Mouse (Mus musculus) ES-E14 (cell line): ENCODE measurements around the gene Cryl1. TPM values are rescaled to one million over a fixed set of nuclear protein-coding genes. Genes with fewer than 3 reads are reported as not detected.

Experiments
- DNase-seq: peaks from one replicate; pipeline ENCODE4 v3.0.0-alpha.2; 2013; ENCODE audit warnings: low read depth, low spot score
- H3K27ac ChIP-seq: 2 replicates; pipeline ENCODE4 v1.5.1; 2012; ENCODE audit warnings: low read depth, mild to moderate bottlenecking, low read length, moderate library complexity, mixed read lengths; ENCODE audit not compliant: poor library complexity, insufficient read depth, severe bottlenecking
- H3K36me3 ChIP-seq: 2 replicates; pipeline ENCODE4 v1.6.1; 2012; ENCODE audit warnings: mild to moderate bottlenecking, low read length, moderate library complexity, mixed read lengths; ENCODE audit not compliant: control insufficient read depth, poor library complexity, insufficient read depth, severe bottlenecking
- H3K4me1 ChIP-seq, 2 experiments: fragments of 150-350 bp in 1 of 2; sonication (generic) in 1 of 2; 2 replicates each; pipeline ENCODE4 v1.6.1; 2012; ENCODE audit warnings: low read length in 2 of 2, mild to moderate bottlenecking in 1 of 2, mixed read lengths in 1 of 2; ENCODE audit not compliant: control insufficient read depth in 2 of 2, insufficient read depth in 2 of 2, poor library complexity in 1 of 2
- H3K4me3 ChIP-seq, 2 experiments: fragments of 150-350 bp in 1 of 2; sonication (generic) in 1 of 2; 2 replicates each; pipeline ENCODE4 v1.5.1; 2012; ENCODE audit warnings: low read length in 2 of 2, low read depth in 1 of 2, mild to moderate bottlenecking in 1 of 2, mixed read lengths in 1 of 2; ENCODE audit not compliant: insufficient read depth in 1 of 2, poor library complexity in 1 of 2, severe bottlenecking in 1 of 2
- H3K9ac ChIP-seq: 2 replicates; pipeline ENCODE4 v1.6.1; 2012; ENCODE audit warnings: low read depth, mild to moderate bottlenecking, low read length, mixed read lengths; ENCODE audit not compliant: poor library complexity, insufficient read depth, severe bottlenecking
- H3K9me3 ChIP-seq: fragments of 150-350 bp; sonication (generic); 2 replicates; pipeline ENCODE4 v1.6.1; 2012; ENCODE audit warnings: low read depth, mild to moderate bottlenecking, low read length; ENCODE audit not compliant: control insufficient read depth, insufficient read depth
- CHD2 ChIP-seq: IDR thresholded peaks from 2 replicates; pipeline ENCODE4 v1.6.1; 2014; ENCODE audit warnings: mild to moderate bottlenecking, low read depth, low read length, inconsistent platforms
- HCFC1 ChIP-seq: IDR thresholded peaks from 2 replicates; pipeline ENCODE4 v1.6.1; 2012; ENCODE audit warnings: low read length, inconsistent platforms, borderline replicate concordance; ENCODE audit not compliant: insufficient read depth
- MAFK ChIP-seq: IDR thresholded peaks from 2 replicates; pipeline ENCODE4 v1.6.1; 2014; ENCODE audit warnings: mild to moderate bottlenecking, low read depth, low read length, inconsistent platforms; ENCODE audit not compliant: insufficient read depth
- ZC3H11A ChIP-seq: IDR thresholded peaks from 2 replicates; pipeline ENCODE4 v1.6.1; 2012; ENCODE audit warnings: low read depth, mild to moderate bottlenecking, inconsistent platforms, low read length, borderline replicate concordance
- ZNF384 ChIP-seq: IDR thresholded peaks from 2 replicates; pipeline ENCODE4 v1.6.1; 2012; ENCODE audit warnings: low read depth, low read length, inconsistent platforms
- in situ Hi-C, 2 experiments: fragments of 600-800 bp; cut with MboI; formaldehyde crosslinking; loops; one replicate each; pipeline ENCODE4 v1.15.1; 2025; ENCODE audit warnings: low sequenced_read_pairs in 2 of 2, inconsistent platforms in 1 of 2; ENCODE audit not compliant: unreplicated experiment in 2 of 2
- total RNA-seq: library from RNA; depleted of rRNA; stranded (reverse); fragments of 300-350 nt; gene quantifications from 2 replicates; pipeline ENCODE4 v1.2.3, GENCODE M21; 2012

Cryl1 gene
- total RNA-seq, 1 experiment, result 4.1 TPM

DNA sequence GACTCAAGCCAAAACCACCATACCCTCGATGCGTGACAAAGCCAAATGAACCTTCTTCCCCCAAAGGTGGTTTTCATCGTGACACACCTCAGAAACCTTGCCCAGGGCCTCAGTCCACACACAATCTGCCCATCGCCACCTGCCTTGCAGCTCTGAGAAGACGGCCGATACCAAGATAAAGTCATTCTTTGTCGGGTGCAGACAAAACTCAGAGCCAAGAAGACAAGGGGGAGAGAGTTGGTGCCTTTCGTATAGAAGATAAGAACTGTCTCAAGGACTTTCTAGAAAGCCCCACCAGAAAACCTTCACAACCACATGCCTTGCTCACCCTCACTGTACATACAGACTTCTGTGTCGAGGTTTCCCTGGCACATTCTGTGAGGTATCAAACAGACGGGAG lies 48.4 kb downstream of the Cryl1 start:
- H3K27ac ChIP-seq, result no peak overlapping the region
- TF ChIP-seq CHD2 (no peak), ZNF384 (no peak), ZC3H11A (no peak), MAFK (no peak), HCFC1 (no peak)
- in situ Hi-C loops, result loop anchor here in 1 of 2 experiments (25.0 kb wide), 1 partner anchor 238 kb away; the partner anchor contains the start of genes Gjb2 and Gm4491
- no peak overlapping the region for H3K4me3 ChIP-seq
- no peaks in the 10 kb centered on the region for H3K36me3 ChIP-seq
- no peaks in the 10 kb centered on the region for H3K9me3 ChIP-seq
- 0 out of 4 replicates have a peak, but pooled peaks cover 0 to 1% of the 10 kb centered on the region in 2 experiments for H3K4me1 ChIP-seq
- DNase-seq, result no peak
- no peak overlapping the region for H3K9ac ChIP-seq

DNA sequence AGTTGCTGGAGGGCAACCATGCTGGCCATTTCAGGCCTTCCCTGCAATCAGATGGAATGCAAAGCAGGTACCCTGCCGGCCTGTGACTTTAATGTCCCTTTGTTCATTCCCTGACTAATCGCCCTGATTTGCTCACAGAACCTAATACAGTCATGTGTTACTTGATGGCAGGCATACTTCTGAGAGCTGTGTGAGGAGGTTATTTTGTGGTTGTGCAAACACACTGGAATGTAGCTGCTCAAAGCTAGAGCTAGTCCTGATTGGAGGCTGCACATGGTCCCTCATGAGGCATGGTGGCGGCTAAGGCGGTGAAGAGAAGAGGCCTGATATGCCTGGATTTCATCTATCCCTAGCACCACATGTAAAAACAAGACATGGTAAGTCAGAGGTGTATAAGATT lies 50.2 kb downstream of the Cryl1 start:
- H3K27ac ChIP-seq, result no peak overlapping the region

DNA sequence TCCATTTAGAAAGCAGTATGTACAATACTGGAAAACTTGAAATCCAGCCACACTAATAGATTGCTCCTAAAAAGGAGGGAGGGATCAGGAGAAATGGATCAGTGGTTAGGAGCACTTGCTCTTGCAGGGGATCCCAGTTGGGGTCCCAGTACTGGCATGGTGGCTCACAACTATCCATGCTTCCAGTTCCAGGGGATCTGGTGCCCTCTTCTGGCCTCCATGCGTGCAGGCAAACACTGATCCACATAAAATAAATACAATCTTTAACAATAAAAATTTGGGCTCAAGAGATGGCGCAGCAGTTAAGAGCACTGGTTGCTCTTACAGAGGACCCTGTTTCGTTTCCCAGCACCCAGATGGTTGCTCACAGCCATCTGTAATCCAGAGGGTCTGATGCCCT lies 52.2 kb downstream of the Cryl1 start:
- Histone ChIP-seq H3K36me3 (no peaks in the 10 kb centered on the region), H3K27ac (no peak overlapping the region), H3K4me1 (peaks cover 4% of the 10 kb centered on the region in 2 experiments; a peak in 1 of 4 replicates), H3K9ac (no peak overlapping the region), H3K4me3 (no peak overlapping the region), H3K9me3 (no peaks in the 10 kb centered on the region)
- no peak for DNase-seq
- in situ Hi-C loops, result loop anchor here in 1 of 2 experiments (25.0 kb wide), 1 partner anchor 234 kb away; the partner anchor contains the start of genes Gjb2 and Gm4491
- TF ChIP-seq ZC3H11A (0 out of 2 replicates have a peak, but pooled peaks have one; percentile 24), HCFC1 (no peak)

More for the DNA sequence above, 50.2 kb downstream of the Cryl1 start:
- no peak for TF ChIP-seq HCFC1
- no peaks in the 10 kb centered on the region for H3K36me3 ChIP-seq
- no peak for DNase-seq
- in situ Hi-C loops, result loop anchor here in 1 of 2 experiments (25.0 kb wide), 1 partner anchor 236 kb away; the partner anchor contains the start of genes Gjb2 and Gm4491
- peaks cover 4% of the 10 kb centered on the region in 2 experiments; a peak in 1 of 4 replicates for H3K4me1 ChIP-seq
- no peaks in the 10 kb centered on the region for H3K9me3 ChIP-seq
- no peak overlapping the region for H3K9ac ChIP-seq
- no peak overlapping the region for H3K4me3 ChIP-seq

DNA sequence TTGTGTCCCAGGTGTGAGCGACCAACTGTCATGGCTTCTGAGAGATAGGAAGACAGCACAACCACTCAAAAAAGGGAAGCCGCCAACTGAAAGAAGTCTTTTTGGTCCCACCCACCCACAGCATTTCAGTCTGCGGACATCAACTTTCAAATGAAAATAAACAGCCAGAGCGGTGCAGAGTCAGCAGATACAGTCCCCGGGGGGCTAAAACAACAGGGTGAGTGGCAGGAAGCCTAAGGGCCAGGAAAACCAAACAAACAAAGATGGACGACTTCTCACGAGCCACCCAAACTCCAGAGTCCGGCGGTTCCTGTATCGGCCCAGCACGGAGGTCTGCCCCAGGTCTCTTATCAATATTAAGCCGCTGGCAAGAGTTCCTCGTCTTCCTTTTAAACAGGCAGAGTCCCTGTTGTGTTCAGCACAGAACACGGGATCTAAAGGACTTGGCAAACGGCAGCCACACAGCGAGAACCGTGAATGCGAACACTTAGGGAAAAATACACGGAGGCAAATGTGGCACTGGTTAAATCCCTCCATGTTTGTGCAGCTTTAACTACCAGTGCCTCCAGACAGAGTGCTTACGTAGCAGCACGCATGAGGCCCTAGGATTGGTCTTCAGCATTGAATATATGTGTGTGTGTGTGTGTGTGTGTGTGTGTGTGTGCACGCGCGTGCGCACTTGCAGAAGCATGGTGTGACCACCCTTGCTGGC lies 53.4 kb downstream of the Cryl1 start:
- DNase-seq, result no peak
- H3K27ac ChIP-seq, result no peak overlapping the region
- in situ Hi-C loops, result loop anchor here in 1 of 2 experiments (25.0 kb wide), 1 partner anchor 233 kb away; the partner anchor contains the start of genes Gjb2 and Gm4491
- 0 out of 2 replicates have a peak, but pooled peaks have one; percentile 33 for TF ChIP-seq MAFK
- no peak for TF ChIP-seq HCFC1
- no peak for TF ChIP-seq ZNF384
- H3K4me1 ChIP-seq, result peaks cover 4% of the 10 kb centered on the region in 2 experiments; a peak in 1 of 4 replicates
- H3K36me3 ChIP-seq, result no peaks in the 10 kb centered on the region
- peak overlapping the region; percentile 53 to 73 for H3K4me3 ChIP-seq
- no peaks in the 10 kb centered on the region for H3K9me3 ChIP-seq
- H3K9ac ChIP-seq, result peak overlapping the region; percentile 66

DNA sequence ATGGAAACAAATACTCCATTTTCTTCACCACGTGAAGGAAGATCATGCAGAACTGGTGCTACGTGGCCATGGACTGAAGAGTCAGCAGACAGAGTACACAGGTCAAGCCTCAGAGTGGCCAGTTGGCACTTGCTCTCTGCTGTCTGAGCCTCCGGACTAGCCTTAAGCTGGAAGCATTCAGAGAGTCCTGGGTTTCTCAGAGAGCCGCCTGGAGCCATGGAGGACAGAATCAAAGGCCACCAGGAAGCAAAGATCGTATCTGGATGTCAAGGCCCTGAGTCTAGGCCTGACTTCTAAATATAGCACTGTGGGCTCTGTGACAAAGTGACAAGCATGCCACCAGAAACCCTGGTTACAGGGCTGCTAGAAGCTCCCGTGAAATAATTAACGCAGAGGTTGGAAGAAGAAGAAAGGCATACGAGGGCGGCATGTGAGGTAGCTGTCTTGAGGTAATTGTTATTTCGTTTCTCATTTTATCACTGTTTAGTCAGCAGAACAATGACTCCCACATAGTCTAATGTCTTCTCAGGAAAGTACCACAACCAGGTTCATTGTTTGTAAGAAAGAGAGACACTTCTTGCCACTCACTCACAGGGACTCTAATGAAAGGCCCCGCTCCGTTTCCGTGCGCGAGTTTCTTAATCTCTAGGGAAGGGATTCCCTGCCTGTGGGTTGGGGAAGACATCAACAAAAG lies 55.1 kb downstream of the Cryl1 start:
- TF ChIP-seq CHD2 (no peak), HCFC1 (no peak), ZC3H11A (no peak), ZNF384 (no peak), MAFK (no peak)
- in situ Hi-C loops, result loop anchor here in 1 of 2 experiments (25.0 kb wide), 1 partner anchor 231 kb away; the partner anchor contains the start of genes Gjb2 and Gm4491
- no peak overlapping the region for H3K27ac ChIP-seq
- no peaks in the 10 kb centered on the region for H3K9me3 ChIP-seq
- no peak for DNase-seq
- H3K4me3 ChIP-seq, result no peak overlapping the region
- no peaks in the 10 kb centered on the region for H3K36me3 ChIP-seq
- H3K9ac ChIP-seq, result no peak overlapping the region
- peaks cover 4 to 6% of the 10 kb centered on the region in 2 experiments; a peak in 1 of 4 replicates for H3K4me1 ChIP-seq
